Comparison of ENCODE assay signal across 16 mouse cellular contexts in the genomic region with DNA sequence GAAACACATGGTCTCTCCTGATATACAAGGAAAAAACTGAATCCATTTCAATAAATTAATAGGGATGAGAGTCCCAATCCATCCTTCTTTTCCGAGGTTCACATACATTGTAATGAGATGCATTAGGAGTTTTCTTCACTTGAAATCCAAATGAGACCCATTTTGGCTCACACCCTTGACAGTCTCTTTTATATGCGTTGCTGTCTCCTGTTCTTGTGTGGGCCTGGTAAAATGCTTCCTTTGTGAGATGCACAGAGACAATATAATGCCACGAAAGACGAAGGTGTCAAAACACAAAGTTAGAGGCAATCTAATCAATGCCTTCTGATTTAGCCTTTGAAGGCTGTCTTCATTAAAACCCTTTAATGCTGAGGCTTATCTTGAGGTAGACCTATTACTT.
"Had no signal": no experiment of that assay in that cellular context is flagged by ENCODE, and none has a peak within 500 bp of the region (broad histone marks: within the 10 kb centered on the region; RNA-seq: fewer than 3 reads in every experiment).

No protein-coding gene starts in this region.

- DNase-seq: lung, adult 2 months; lung, postnatal 14 days; lung, postnatal 36 days; midbrain, embryonic 14.5 days; right cerebral cortex, postnatal 14 days; thymus, adult 2 months; thymus, postnatal 25 days; thymus, postnatal 4 days had no signal

- H3K36me3 ChIP-seq: lung, embryonic 15.5 days; neural tube, embryonic 12.5 days; stomach, embryonic 15.5 days had no signal

- H3K4me3 ChIP-seq: lung, embryonic 15.5 days; megakaryocyte, embryonic 14.5 days; neural tube, embryonic 12.5 days; stomach, embryonic 15.5 days had no signal

- H3K9ac ChIP-seq: lung, embryonic 15.5 days; neural tube, embryonic 12.5 days; stomach, embryonic 15.5 days had no signal

- H3K4me1 ChIP-seq: lung, embryonic 15.5 days; megakaryocyte, embryonic 14.5 days; neural tube, embryonic 12.5 days; stomach, embryonic 15.5 days had no signal

- H3K4me2 ChIP-seq: lung, embryonic 15.5 days; midbrain, embryonic 11.5 days; neural tube, embryonic 12.5 days; stomach, embryonic 15.5 days had no signal

- ATAC-seq: lung, postnatal 0 days had no signal

- H3K27ac ChIP-seq: lung, embryonic 15.5 days; macrophage; neural tube, embryonic 12.5 days; stomach, embryonic 15.5 days; stomach, postnatal 0 days had no signal

- H3K9me3 ChIP-seq: lung, embryonic 15.5 days; megakaryocyte, embryonic 14.5 days; neural tube, embryonic 12.5 days; stomach, embryonic 15.5 days had no signal

- H3K27me3 ChIP-seq: lung, embryonic 15.5 days; megakaryocyte, embryonic 14.5 days; neural tube, embryonic 12.5 days; stomach, embryonic 15.5 days had no signal
